Mouse (Mus musculus): ENCODE results near the gene Drg1. TPM values are rescaled to one million over a fixed set of nuclear protein-coding genes. Genes with fewer than 3 reads are reported as not detected.

The Drg1 gene
- polyA plus RNA-seq, 1 experiment from 2014 or later = 212 TPM

GRCm38 (mm10) chr11:3302792-3303191 lies 36.6 kb upstream of the Drg1 start:
- Histone ChIP-seq H3K27ac (ENCODE audit: low read length) (no peak overlapping the region), H3K9me3 (replicated peaks; ENCODE audit: control insufficient read depth, low read length, poor library complexity, severe bottlenecking) (no peaks in the 10 kb centered on the region), H3K4me1 (ENCODE audit: control insufficient read depth, insufficient read depth, low read length) (no peaks in the 10 kb centered on the region), H3K4me2 (ENCODE audit: low read length) (no peak overlapping the region), H3K9ac (ENCODE audit: low read depth, low read length) (no peak overlapping the region), H3K4me3 (ENCODE audit: low read depth, low read length) (no peak overlapping the region), H3K27me3 (ENCODE audit: control insufficient read depth, insufficient read depth, low read depth, low read length) (no peaks in the 10 kb centered on the region), H3K36me3 (ENCODE audit: control insufficient read depth, insufficient read depth, low read length) (peaks cover 40% of the 10 kb centered on the region)
- 79% methylated on average over 4 of the region's 4 CpGs for WGBS
- no peak for ATAC-seq

GRCm38 (mm10) chr11:3302385-3302784 lies 36.2 kb upstream of the Drg1 start:
- Histone ChIP-seq H3K27me3 (ENCODE audit: control insufficient read depth, insufficient read depth, low read depth, low read length) (no peaks in the 10 kb centered on the region), H3K4me3 (ENCODE audit: low read depth, low read length) (no peak overlapping the region), H3K36me3 (ENCODE audit: control insufficient read depth, insufficient read depth, low read length) (peaks cover 39% of the 10 kb centered on the region), H3K27ac (ENCODE audit: low read length) (no peak overlapping the region), H3K9me3 (replicated peaks; ENCODE audit: control insufficient read depth, low read length, poor library complexity, severe bottlenecking) (no peaks in the 10 kb centered on the region), H3K4me2 (ENCODE audit: low read length) (no peak overlapping the region), H3K9ac (ENCODE audit: low read depth, low read length) (no peak overlapping the region), H3K4me1 (ENCODE audit: control insufficient read depth, insufficient read depth, low read length) (no peaks in the 10 kb centered on the region)
- ATAC-seq = no peak
- WGBS = 90% methylated on average over 4 of the region's 4 CpGs

- no peak overlapping the region for H3K9ac ChIP-seq (ENCODE audit: low read depth, low read length)
- no peak overlapping the region for H3K4me3 ChIP-seq (ENCODE audit: low read depth, low read length)
- H3K4me1 ChIP-seq (ENCODE audit: control insufficient read depth, insufficient read depth, low read length) = peaks cover 2% of the 10 kb centered on the region
- H3K27me3 ChIP-seq (ENCODE audit: control insufficient read depth, insufficient read depth, low read depth, low read length) = no peaks in the 10 kb centered on the region
- H3K4me2 ChIP-seq (ENCODE audit: low read length) = no peak overlapping the region
- H3K36me3 ChIP-seq (ENCODE audit: control insufficient read depth, insufficient read depth, low read length) = peaks cover 28% of the 10 kb centered on the region
- H3K9me3 ChIP-seq (replicated peaks; ENCODE audit: control insufficient read depth, low read length, poor library complexity, severe bottlenecking) = no peaks in the 10 kb centered on the region
- no peak overlapping the region for H3K27ac ChIP-seq (ENCODE audit: low read length)
- no peak for ATAC-seq
- 96% methylated on average over 5 of the region's 5 CpGs for WGBS
These were observed 34.9 kb upstream of the Drg1 start for GRCm38 (mm10) chr11:3301075-3301474.

GRCm38 (mm10) chr11:3298813-3299185 lies 32.6 kb upstream of the Drg1 start:
- peaks cover 27% of the 10 kb centered on the region for H3K36me3 ChIP-seq (ENCODE audit: control insufficient read depth, insufficient read depth, low read length)
- H3K27me3 ChIP-seq (ENCODE audit: control insufficient read depth, insufficient read depth, low read depth, low read length) = no peaks in the 10 kb centered on the region
- H3K4me1 ChIP-seq (ENCODE audit: control insufficient read depth, insufficient read depth, low read length) = peaks cover 22% of the 10 kb centered on the region
- no peaks in the 10 kb centered on the region for H3K9me3 ChIP-seq (replicated peaks; ENCODE audit: control insufficient read depth, low read length, poor library complexity, severe bottlenecking)
- no peak overlapping the region for H3K27ac ChIP-seq (ENCODE audit: low read length)
- WGBS = 91% methylated on average over 14 of the region's 14 CpGs
- no peak overlapping the region for H3K4me2 ChIP-seq (ENCODE audit: low read length)
- H3K4me3 ChIP-seq (ENCODE audit: low read depth, low read length) = no peak overlapping the region
- ATAC-seq = no peak
- no peak overlapping the region for H3K9ac ChIP-seq (ENCODE audit: low read depth, low read length)

GRCm38 (mm10) chr11:3297871-3298812 lies 31.9 kb upstream of the Drg1 start:
- 83% methylated on average over 10 of the region's 10 CpGs for WGBS
- no peak overlapping the region for H3K4me2 ChIP-seq (ENCODE audit: low read length)
- H3K4me3 ChIP-seq (ENCODE audit: low read depth, low read length) = no peak overlapping the region
- ATAC-seq = no peak
- H3K27me3 ChIP-seq (ENCODE audit: control insufficient read depth, insufficient read depth, low read depth, low read length) = no peaks in the 10 kb centered on the region
- no peak overlapping the region for H3K9ac ChIP-seq (ENCODE audit: low read depth, low read length)
- no peak overlapping the region for H3K27ac ChIP-seq (ENCODE audit: low read length)
- H3K9me3 ChIP-seq (replicated peaks; ENCODE audit: control insufficient read depth, low read length, poor library complexity, severe bottlenecking) = no peaks in the 10 kb centered on the region
- peaks cover 27% of the 10 kb centered on the region for H3K36me3 ChIP-seq (ENCODE audit: control insufficient read depth, insufficient read depth, low read length)
- H3K4me1 ChIP-seq (ENCODE audit: control insufficient read depth, insufficient read depth, low read length) = peaks cover 28% of the 10 kb centered on the region

- Histone ChIP-seq H3K27ac (ENCODE audit: low read length) (no peak overlapping the region), H3K9ac (ENCODE audit: low read depth, low read length) (peak overlapping the region; percentile 35; the same call in 1 of the 2 replicates), H3K9me3 (replicated peaks; ENCODE audit: control insufficient read depth, low read length, poor library complexity, severe bottlenecking) (no peaks in the 10 kb centered on the region), H3K4me1 (ENCODE audit: control insufficient read depth, insufficient read depth, low read length) (peaks cover 40% of the 10 kb centered on the region), H3K27me3 (ENCODE audit: control insufficient read depth, insufficient read depth, low read depth, low read length) (no peaks in the 10 kb centered on the region), H3K36me3 (ENCODE audit: control insufficient read depth, insufficient read depth, low read length) (peaks cover 26% of the 10 kb centered on the region), H3K4me3 (ENCODE audit: low read depth, low read length) (no peak overlapping the region), H3K4me2 (ENCODE audit: low read length) (no peak overlapping the region; the same call in 1 of the 2 replicates)
- 56% methylated on average over 5 of the region's 5 CpGs for WGBS
- ATAC-seq = no peak
These were observed 29.8 kb upstream of the Drg1 start for GRCm38 (mm10) chr11:3296056-3296455.

- Histone ChIP-seq H3K4me1 (ENCODE audit: control insufficient read depth, insufficient read depth, low read length) (peaks cover 40% of the 10 kb centered on the region), H3K9me3 (replicated peaks; ENCODE audit: control insufficient read depth, low read length, poor library complexity, severe bottlenecking) (no peaks in the 10 kb centered on the region), H3K36me3 (ENCODE audit: control insufficient read depth, insufficient read depth, low read length) (peaks cover 18% of the 10 kb centered on the region), H3K27me3 (ENCODE audit: control insufficient read depth, insufficient read depth, low read depth, low read length) (no peaks in the 10 kb centered on the region), H3K4me3 (ENCODE audit: low read depth, low read length) (peak overlapping the region; percentile 6; the same call in 1 of the 2 replicates), H3K4me2 (ENCODE audit: low read length) (no peak overlapping the region), H3K27ac (ENCODE audit: low read length) (no peak overlapping the region), H3K9ac (ENCODE audit: low read depth, low read length) (no peak overlapping the region; the same call in 1 of the 2 replicates)
- 90% methylated on average over 2 of the region's 2 CpGs for WGBS
- ATAC-seq = no peak
These were observed 28.4 kb upstream of the Drg1 start for GRCm38 (mm10) chr11:3294641-3295040.

- Histone ChIP-seq H3K4me1 (ENCODE audit: control insufficient read depth, insufficient read depth, low read length) (peaks cover 40% of the 10 kb centered on the region), H3K36me3 (ENCODE audit: control insufficient read depth, insufficient read depth, low read length) (peaks cover 12% of the 10 kb centered on the region)
- 9% methylated on average over 4 of the region's 4 CpGs for WGBS
These were observed 27.1 kb upstream of the Drg1 start for GRCm38 (mm10) chr11:3293361-3293760.

GRCm38 (mm10) chr11:3292711-3293249 lies 26.6 kb upstream of the Drg1 start:
- H3K9me3 ChIP-seq (replicated peaks; ENCODE audit: control insufficient read depth, low read length, poor library complexity, severe bottlenecking) = no peaks in the 10 kb centered on the region
- peak overlapping the region; percentile 99 for H3K9ac ChIP-seq (ENCODE audit: low read depth, low read length)
- H3K36me3 ChIP-seq (ENCODE audit: control insufficient read depth, insufficient read depth, low read length) = peaks cover 11% of the 10 kb centered on the region
- peak overlapping the region; percentile 100 for H3K27ac ChIP-seq (ENCODE audit: low read length)
- peaks cover 46% of the 10 kb centered on the region for H3K4me1 ChIP-seq (ENCODE audit: control insufficient read depth, insufficient read depth, low read length)
- peak overlapping the region; percentile 91 for H3K4me2 ChIP-seq (ENCODE audit: low read length)
- H3K27me3 ChIP-seq (ENCODE audit: control insufficient read depth, insufficient read depth, low read depth, low read length) = no peaks in the 10 kb centered on the region
- 2% methylated on average over 8 of the region's 8 CpGs for WGBS
- H3K4me3 ChIP-seq (ENCODE audit: low read depth, low read length) = peak overlapping the region; percentile 71
- ATAC-seq = no peak

More at GRCm38 (mm10) chr11:3293361-3293760, 27.1 kb upstream of the Drg1 start:
- Histone ChIP-seq H3K4me2 (ENCODE audit: low read length) (peak overlapping the region; percentile 91), H3K27ac (ENCODE audit: low read length) (peak overlapping the region; percentile 100), H3K9me3 (replicated peaks; ENCODE audit: control insufficient read depth, low read length, poor library complexity, severe bottlenecking) (no peaks in the 10 kb centered on the region), H3K9ac (ENCODE audit: low read depth, low read length) (peak overlapping the region; percentile 99), H3K4me3 (ENCODE audit: low read depth, low read length) (peak overlapping the region; percentile 71), H3K27me3 (ENCODE audit: control insufficient read depth, insufficient read depth, low read depth, low read length) (no peaks in the 10 kb centered on the region)
- ATAC-seq = no peak
